Mouse (Mus musculus) right cerebral cortex, adult 2 months (tissue): ENCODE results near the gene Gm13272.
A peak's percentile ranks its signal among the peaks of the same experiment; 100 is the strongest.
"Not testable (repeated sequence)": the region's sequence is repeated elsewhere in the genome, so short reads cannot be mapped to it uniquely, and the experiment has no call there.

ENCODE experiments used
- DNase-seq, 2 experiments: peaks; one replicate each; pipeline ENCODE4 v3.0.0; 2021 to 2022; ENCODE audit warnings: low spot score in 2 of 2

Gm13272 gene

DNA sequence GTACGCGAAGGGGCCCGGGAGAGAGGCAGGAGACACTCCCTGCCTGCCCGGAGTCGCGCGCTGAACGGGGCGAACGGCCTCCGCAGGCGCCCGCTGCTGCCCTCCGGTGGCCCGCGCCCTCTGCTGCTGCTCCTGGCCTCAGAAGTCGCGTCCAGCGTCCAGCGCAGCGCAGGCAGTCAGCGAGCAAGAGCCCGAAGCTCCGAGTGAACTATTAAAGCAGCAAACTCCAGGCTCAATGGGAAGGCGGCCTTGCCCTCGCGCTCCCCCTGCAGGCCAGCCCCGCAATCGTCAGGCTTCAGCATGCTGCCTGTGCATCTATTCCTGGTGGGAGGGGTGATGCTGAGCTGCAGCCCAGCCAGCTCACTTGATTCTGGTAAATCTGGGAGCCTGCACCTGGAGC lies at the start of gene Gm13272:
Gm13272 (plus strand) TSS at position 301 of the 400 bp plus-strand sequence.
- not testable (repeated sequence) for DNase-seq

DNA sequence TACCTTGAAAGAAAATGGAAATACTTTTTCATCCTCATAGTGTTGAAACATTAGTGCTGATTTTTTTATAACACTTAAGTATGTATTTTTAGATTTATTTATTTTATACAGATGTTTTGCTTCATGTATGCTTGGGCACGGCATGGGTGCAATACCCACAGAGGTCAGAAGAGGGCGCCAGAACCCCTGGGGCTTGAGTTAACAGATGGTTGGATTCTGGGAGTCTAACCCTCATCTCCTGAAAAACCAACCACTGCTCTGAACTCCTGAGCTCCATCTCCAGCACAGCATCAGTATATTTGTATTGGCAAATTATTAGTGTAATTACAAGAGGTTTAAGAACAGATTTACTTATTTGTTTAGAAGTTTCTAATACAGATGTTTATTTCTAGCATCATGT lies 41.2 kb upstream of the Gm13272 start:
- DNase-seq = peak; percentile 44 to 53

DNA sequence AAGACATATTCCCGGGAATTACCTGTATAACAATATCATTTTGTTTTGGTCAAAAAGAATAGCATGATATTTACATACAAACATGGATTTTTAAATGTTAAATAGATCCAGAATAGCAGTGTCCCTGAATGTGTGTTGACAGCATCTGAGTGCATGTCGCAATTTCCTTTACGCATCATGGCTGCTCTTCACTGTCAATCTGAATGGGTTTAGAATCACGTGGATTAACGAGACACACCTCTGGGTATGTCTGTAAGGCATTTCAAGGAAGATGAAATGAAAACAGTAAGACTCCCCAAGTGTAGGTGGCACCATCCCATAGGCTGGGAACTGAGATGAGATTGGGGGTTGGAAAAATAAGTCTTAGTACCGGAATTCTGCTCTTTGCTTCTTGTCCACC lies 40.6 kb upstream of the Gm13272 start:
- DNase-seq = no peak

DNA sequence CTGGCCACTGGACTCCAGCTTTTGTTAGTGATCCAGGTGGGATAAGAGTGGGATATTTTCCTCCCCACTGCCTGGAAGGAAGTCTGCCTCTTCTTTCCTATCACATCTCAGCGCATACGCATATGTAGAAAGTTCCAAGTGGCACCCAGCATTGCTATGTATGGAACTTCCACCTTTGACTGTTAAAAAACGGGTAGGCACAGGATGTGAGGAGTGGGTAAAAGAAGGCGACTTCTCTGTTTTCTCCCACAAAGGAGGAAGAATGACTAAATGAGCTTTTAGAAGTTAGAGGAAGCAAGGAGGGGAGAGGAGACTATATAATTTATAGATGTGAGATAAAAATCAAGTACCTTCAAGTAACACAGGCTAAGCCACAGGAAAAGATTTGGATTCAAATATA lies 38.2 kb upstream of the Gm13272 start:
- DNase-seq = no peak

DNA sequence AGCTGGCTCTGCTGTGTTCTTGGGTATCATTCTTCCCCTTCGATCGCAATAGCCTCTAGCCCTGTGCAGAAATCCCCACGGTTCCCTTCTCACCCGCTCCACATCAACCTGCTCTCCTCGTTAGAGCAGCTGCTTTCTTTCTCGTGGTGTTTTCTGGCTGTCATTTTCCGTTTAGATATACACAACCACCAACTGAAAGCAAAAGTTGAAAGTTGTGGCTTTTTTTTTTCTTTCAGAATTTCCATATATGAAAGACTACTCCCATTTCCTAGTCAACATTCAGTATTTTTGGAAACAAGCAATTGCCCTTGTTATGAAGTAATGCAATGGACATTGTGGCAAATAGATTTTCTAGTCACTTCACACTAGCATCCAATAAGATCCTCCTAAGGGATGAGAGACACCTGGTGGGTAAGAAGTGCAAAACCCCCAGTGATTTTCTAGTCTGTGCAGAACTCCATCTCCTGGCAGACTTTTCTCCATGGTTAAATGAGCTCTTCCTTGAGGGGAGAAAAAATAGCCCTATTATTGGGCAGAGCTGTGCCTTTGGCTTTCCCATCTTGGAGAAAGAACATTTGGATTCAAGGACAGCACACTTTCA lies 36.8 kb upstream of the Gm13272 start:
- DNase-seq = no peak

DNA sequence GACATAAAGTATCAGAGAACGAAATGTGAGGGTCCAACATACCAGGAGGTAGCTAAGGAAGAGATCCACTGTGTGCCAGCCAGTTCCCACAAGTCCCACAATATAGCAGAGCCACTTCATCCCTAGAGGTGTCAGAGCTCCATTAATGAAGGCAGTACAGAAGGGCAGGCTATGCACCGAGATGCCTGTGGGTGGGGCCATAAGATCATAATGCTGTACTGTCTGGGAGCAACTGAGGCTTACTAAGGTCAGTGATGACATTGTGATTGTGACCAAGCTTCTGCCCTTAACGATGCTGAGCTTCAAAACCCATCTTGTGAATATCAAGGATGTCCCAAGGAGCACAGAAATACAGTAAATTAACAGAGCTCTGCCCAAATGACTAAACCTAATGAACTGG lies 35.4 kb upstream of the Gm13272 start:
- DNase-seq = no peak

DNA sequence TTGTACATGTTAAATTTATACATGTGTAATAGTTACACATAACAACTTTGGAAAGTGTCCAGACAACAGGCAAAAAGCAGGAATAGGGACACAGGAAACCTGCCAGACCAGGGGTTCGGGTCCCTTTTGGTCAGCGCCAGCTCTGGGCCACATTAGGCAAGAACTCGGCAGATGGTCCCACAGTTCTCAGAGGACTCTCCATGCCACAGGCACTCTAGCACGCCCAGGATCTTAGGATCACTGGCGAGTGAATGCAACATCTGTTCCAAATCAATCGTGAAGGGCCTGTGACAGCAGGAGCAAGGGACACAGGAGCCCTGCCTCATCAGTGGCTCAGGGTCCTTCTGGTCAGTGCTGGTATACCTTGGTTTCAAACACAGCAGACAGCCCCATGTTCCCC lies 29.7 kb upstream of the Gm13272 start:
- no peak for DNase-seq

DNA sequence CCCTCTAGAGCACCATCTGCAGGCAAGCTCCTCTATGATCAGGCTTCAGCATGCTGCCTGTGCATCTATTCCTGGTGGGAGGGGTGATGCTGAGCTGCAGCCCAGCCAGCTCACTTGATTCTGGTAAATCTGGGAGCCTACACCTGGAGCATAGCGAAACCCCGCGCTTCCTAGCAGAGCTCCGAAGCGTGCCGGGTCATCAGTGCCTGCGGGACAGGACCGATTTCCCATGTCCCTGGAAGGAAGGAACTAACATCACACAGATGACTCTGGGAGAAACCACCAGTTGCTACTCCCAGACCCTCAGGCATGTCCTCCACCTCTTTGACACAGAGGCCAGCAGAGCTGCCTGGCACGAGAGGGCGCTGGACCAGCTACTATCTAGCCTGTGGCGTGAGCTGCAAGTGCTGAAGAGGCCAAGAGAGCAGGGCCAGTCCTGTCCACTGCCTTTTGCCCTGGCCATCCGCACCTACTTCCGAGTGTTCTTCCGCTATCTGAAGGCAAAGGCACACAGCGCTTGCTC lies 24.8 kb upstream of the Gm13272 start, which contains the start of gene Gm13271:
Gm13271 (plus strand) TSS at position 51 of the 523 bp plus-strand sequence.
- peak; percentile 54 to 68 for DNase-seq

DNA sequence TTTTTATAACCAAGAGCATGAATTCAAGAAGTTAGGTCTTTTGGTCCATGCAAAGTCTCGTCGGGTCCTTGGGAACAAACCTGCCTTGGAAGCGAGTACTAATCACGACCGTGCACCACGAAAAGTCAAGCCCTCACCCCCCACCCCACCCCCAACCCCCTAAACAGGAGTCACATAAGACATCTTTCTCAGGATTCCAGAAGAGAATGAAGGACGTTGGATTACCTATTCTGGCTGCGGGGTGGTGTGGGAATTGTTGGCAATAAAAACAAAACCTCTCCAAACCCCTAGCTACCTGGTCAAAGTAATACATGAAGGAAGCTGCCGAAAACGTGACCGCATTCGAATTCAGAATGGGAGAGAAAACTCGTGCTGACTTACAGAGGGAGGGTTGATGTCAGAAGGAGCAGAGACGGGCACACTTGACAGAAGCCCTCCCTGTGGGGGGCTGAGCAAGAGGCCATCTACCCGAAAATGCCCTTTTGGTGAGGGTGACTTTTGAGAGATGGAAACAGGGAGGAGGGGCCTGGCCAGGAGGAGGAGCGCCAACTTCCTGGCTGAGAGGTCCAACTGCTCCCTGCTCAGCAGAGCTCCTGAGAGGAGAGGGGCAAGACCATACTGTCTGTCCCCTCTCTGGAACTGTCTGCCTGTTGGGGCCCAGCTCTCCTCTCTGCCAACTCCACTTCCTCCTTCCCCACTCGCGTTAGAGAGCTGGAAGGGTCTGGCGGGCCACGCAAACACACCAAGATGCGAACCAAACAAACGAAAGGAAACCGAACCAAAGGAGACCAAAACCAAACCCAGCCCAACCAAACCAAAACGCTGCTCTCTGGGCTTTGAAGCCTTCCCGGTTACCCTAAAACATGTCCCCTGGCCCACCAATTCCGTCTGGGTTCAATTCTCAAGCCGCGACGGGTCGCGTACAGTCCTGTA lies 22.8 kb upstream of the Gm13272 start:
- DNase-seq = not testable (repeated sequence)

DNA sequence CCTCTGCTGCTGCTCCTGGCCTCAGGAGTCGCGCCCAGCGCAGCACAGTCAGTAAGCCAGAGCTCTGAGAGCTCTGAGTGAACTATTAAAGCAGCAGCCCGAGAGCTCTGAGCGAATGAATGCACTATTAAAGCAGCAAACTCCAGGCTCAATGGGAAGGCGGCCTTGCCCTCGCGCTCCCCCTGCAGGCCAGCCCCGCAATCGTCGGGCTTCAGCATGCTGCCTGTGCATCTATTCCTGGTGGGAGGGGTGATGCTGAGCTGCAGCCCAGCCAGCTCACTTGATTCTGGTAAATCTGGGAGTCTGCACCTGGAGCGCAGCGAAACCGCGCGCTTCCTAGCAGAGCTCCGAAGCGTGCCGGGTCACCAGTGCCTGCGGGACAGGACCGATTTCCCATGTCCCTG lies 22.0 kb upstream of the Gm13272 start:
- DNase-seq = peak; percentile 92 to 95

DNA sequence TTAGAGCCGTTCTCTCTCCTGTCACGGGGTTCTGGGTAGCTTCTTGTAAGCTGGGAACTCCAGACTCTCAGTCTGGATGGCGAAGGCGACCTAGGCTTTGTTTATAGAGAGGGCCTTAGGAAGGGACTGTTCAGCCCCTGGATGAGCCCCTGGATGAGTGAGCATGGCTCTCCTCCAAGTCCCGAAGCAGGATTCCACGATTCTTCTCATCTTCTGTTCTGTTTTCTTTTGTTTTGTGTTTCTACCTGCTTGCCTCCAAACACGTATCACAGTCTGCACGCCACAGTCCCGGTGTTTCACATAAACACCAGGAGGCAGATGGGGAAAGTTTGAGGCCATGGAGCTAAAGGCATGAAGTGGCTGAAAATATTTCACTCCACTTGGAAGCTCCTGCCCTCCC lies 20.9 kb upstream of the Gm13272 start:
- DNase-seq = not testable (repeated sequence)

DNA sequence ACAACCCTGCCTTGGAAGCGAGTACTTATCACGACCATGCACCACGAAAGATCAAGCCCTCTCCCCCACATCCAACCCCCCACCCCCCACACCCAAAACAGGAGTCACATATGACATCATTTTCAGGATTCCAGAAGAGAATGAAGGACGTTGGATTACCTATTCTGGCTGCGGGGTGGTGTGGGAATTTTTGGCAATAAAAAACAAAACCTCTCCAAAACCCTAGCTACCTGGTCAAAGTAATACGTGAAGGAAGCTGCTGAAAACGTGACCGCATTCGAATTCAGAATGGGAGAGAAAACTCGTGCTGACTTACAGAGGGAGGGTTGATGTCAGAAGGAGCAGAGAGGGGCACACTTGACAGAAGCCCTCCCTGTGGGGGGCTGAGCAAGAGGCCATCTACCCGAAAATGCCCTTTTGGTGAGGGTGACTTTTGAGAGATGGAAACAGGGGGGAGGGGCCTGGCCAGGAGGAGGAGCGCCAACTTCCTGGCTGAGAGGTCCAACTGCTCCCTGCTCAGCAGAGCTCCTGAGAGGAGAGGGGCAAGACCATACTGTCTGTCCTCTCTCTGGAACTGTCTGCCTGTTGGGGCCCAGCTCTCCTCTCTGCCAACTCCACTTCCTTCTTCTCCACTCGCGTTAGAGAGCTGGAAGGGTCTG lies 19.9 kb upstream of the Gm13272 start, which contains the start of gene Gm13283:
Gm13283 (plus strand) TSS at position 510 of the 659 bp plus-strand sequence.
- peak in 1 of 2 experiments; percentile 29 for DNase-seq

DNA sequence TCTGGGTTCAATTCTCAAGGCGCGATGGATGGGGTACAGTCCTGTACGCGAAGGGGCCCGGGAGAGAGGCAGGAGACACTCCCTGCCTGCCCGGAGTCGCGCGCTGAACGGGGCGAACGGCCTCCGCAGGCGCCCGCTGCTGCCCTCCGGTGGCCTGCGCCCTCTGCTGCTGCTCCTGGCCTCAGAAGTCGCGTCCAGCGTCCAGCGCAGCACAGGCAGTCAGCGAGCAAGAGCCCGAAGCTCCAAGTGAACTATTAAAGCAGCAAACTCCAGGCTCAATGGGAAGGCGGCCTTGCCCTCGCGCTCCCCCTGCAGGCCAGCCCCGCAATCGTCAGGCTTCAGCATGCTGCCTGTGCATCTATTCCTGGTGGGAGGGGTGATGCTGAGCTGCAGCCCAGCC lies 19.2 kb upstream of the Gm13272 start:
- peak; percentile 32 to 36 for DNase-seq

DNA sequence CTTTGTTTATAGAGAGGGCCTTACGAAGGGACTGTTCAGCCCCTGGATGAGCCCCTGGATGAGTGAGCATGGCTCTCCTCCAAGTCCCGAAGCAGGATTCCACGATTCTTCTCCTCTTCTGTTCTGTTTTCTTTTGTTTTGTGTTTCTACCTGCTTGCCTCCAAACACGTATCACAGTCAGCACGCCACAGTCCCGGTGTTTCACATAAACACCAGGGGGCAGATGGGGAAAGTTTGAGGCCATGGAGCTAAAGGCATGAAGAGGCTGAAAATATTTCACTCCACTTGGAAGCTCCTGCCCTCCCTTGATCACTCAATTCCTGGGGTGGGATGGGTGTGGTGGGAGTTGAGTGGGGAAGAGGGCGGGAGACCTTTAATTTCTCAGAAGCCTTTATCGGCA lies 17.9 kb upstream of the Gm13272 start:
- DNase-seq = peak; percentile 48 to 69

DNA sequence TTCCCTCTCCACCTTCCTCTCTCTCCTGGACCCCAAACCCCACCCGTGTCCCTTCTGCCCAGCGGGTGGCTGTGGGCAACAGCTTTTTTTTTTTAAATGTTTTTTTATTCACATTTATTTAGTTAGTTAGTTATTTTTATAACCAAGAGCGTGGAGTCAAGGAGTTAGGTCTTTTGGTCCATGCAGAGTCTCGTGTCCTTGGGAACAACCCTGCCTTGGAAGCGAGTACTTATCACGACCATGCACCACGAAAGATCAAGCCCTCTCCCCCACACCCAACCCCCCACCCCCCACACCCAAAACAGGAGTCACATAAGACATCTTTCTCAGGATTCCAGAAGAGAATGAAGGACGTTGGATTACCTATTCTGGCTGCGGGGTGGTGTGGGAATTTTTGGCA lies 17.3 kb upstream of the Gm13272 start:
- DNase-seq = not testable (repeated sequence)

DNA sequence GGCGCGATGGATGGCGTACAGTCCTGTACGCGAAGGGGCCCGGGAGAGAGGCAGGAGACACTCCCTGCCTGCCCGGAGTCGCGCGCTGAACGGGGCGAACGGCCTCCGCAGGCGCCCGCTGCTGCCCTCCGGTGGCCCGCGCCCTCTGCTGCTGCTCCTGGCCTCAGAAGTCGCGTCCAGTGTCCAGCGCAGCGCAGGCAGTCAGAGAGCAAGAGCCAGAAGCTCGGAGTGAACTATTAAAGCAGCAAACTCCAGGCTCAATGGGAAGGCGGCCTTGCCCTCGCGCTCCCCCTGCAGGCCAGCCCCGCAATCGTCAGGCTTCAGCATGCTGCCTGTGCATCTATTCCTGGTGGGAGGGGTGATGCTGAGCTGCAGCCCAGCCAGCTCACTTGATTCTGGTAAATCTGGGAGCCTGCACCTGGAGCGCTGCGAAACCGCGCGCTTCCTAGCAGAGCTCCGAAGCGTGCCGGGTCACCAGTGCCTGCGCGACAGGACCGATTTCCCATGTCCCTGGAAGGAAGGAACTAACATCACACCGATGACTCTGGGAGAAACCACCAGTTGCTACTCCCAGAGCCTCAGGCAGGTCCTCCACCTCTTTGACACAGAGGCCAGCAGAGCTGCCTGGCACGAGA lies 16.1 kb upstream of the Gm13272 start:
- peak; percentile 5 to 18 for DNase-seq

DNA sequence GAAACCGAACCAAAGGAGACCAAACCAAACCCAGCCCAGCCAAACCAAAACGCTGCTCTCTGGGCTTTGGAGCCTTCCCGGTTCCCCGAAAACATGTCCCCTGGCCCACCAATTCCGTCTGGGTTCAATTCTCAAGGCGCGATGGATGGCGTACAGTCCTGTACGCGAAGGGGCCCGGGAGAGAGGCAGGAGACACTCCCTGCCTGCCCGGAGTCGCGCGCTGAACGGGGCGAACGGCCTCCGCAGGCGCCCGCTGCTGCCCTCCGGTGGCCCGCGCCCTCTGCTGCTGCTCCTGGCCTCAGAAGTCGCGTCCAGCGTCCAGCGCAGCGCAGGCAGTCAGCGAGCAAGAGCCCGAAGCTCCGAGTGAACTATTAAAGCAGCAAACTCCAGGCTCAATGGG lies 6.1 kb upstream of the Gm13272 start, which contains the start of gene Gm13290:
Gm13290 (plus strand) TSS at position 301 of the 400 bp plus-strand sequence.
- not testable (repeated sequence) for DNase-seq

DNA sequence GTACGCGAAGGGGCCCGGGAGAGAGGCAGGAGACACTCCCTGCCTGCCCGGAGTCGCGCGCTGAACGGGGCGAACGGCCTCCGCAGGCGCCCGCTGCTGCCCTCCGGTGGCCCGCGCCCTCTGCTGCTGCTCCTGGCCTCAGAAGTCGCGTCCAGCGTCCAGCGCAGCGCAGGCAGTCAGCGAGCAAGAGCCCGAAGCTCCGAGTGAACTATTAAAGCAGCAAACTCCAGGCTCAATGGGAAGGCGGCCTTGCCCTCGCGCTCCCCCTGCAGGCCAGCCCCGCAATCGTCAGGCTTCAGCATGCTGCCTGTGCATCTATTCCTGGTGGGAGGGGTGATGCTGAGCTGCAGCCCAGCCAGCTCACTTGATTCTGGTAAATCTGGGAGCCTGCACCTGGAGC lies 3.0 kb upstream of the Gm13272 start, which contains the start of gene Gm13289:
Gm13289 (plus strand) TSS at position 301 of the 400 bp plus-strand sequence.
- DNase-seq = not testable (repeated sequence)

DNA sequence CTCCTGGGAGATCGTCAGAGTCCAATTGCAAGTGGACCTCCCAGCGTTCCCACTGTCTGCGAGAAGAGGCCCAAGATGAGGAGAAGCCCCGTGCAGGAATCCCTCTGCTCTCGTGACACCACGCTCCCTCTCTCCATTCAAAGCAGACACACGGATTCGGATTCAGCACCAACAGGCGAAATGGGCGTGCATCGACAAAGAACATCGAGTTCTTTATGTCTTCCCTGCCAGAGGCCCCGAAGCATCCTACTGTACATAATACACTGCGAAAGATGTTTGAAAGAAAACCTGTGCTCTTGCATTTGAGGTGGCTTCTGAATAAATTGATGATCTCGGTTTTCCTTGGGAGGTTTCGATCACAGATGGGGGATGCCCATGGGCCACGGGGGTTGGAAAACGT lies 670 bp downstream of the Gm13272 start:
- DNase-seq = not testable (repeated sequence)

DNA sequence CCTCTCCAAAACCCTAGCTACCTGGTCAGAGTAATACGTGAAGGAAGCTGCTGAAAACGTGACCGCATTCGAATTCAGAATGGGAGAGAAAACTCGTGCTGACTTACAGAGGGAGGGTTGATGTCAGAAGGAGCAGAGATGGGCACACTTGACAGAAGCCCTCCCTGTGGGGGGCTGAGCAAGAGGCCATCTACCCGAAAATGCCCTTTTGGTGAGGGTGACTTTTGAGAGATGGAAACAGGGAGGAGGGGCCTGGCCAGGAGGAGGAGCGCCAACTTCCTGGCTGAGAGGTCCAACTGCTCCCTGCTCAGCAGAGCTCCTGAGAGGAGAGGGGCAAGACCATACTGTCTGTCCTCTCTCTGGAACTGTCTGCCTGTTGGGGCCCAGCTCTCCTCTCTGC lies 2.2 kb downstream of the Gm13272 start, which contains the start of gene Ifnz:
Ifnz (plus strand) TSS at position 301 of the 400 bp plus-strand sequence.
- DNase-seq = not testable (repeated sequence)

DNA sequence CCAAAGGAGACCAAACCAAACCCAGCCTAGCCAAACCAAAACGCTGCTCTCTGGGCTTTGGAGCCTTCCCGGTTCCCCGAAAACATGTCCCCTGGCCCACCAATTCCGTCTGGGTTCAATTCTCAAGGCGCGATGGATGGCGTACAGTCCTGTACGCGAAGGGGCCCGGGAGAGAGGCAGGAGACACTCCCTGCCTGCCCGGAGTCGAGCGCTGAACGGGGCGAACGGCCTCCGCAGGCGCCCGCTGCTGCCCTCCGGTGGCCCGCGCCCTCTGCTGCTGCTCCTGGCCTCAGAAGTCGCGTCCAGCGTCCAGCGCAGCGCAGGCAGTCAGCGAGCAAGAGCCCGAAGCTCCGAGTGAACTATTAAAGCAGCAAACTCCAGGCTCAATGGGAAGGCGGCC lies 2.7 kb downstream of the Gm13272 start:
- DNase-seq = not testable (repeated sequence)
